In genomic region chr14:120313466-120313865, GRCm38 (mm10) we compare ENCODE assay signal across 13 mouse cellular contexts. TPM values are rescaled to one million over a fixed set of nuclear protein-coding genes. Genes with fewer than 3 reads are reported as not detected.
DNase-seq lines count a peak whose midpoint lies in the region; ATAC-seq and TF ChIP-seq lines count a peak whose summit lies in the region.
"Had no signal": no experiment of that assay in that cellular context is flagged by ENCODE, and none has a peak within 500 bp of the region (broad histone marks: within the 10 kb centered on the region; RNA-seq: fewer than 3 reads in every experiment).

No protein-coding gene starts in this region.

- no peaks in the 10 kb centered on the region for H3K27me3 ChIP-seq in liver, embryonic 11.5 days (replicated peaks; ENCODE audit: control insufficient read depth, insufficient read depth, low read length)
- no peaks in the 10 kb centered on the region for H3K27me3 ChIP-seq in liver, postnatal 0 days (ENCODE audit: insufficient read depth, low read length)
- H3K27me3 ChIP-seq in intestine, embryonic 16.5 days (replicated peaks; ENCODE audit: control insufficient read depth, insufficient read depth, low read length) = no peaks in the 10 kb centered on the region
- H3K27me3 ChIP-seq in forebrain, embryonic 16.5 days (replicated peaks; ENCODE audit: control insufficient read depth, insufficient read depth, low read length) = no peaks in the 10 kb centered on the region

- WGBS in liver, embryonic 11.5 days = 87% methylated on average over 8 of the region's 8 CpGs
- 72% methylated on average over 8 of the region's 8 CpGs for WGBS in liver, postnatal 0 days (ENCODE audit: insufficient replicate concordance)
- whole genome bisulfite sequencing in intestine, embryonic 16.5 days = 68% methylated on average over 8 of the region's 8 CpGs
- 92% methylated on average over 8 of the region's 8 CpGs for WGBS in forebrain, embryonic 16.5 days

- TF ChIP-seq CTCF in liver, postnatal 0 days (IDR thresholded peaks at IDR 0.05; ENCODE audit: low read depth) = no peak

- H3K27ac ChIP-seq in liver, embryonic 11.5 days (ENCODE audit: low read depth, low read length) = no peak overlapping the region
- no peak overlapping the region for H3K27ac ChIP-seq in liver, postnatal 0 days (ENCODE audit: low read depth)
- H3K27ac ChIP-seq in intestine, embryonic 16.5 days (ENCODE audit: low read length) = peak overlapping the region; percentile 81
- no peak overlapping the region for H3K27ac ChIP-seq in forebrain, embryonic 16.5 days (ENCODE audit: low read length)
- H3K27ac ChIP-seq: hindbrain, postnatal 0 days had no signal

- no peaks in the 10 kb centered on the region for H3K9me3 ChIP-seq in liver, embryonic 11.5 days (ENCODE audit: control insufficient read depth, low read length)
- H3K9me3 ChIP-seq in liver, postnatal 0 days (ENCODE audit: low read length) = no peaks in the 10 kb centered on the region
- H3K9me3 ChIP-seq in intestine, embryonic 16.5 days (ENCODE audit: control insufficient read depth, low read length) = no peaks in the 10 kb centered on the region
- H3K9me3 ChIP-seq in forebrain, embryonic 16.5 days (ENCODE audit: control insufficient read depth, low read length) = no peaks in the 10 kb centered on the region

- peaks cover 18% of the 10 kb centered on the region for H3K4me1 ChIP-seq in liver, embryonic 11.5 days (replicated peaks; ENCODE audit: control insufficient read depth, insufficient read depth, low read length)
- H3K4me1 ChIP-seq in liver, postnatal 0 days (ENCODE audit: insufficient read depth) = peaks cover 19% of the 10 kb centered on the region
- peaks cover 45% of the 10 kb centered on the region for H3K4me1 ChIP-seq in intestine, embryonic 16.5 days (ENCODE audit: control insufficient read depth, insufficient read depth, low read length)
- peaks cover 10% of the 10 kb centered on the region for H3K4me1 ChIP-seq in forebrain, embryonic 16.5 days (replicated peaks; ENCODE audit: control insufficient read depth, insufficient read depth, low read length)

- no peaks in the 10 kb centered on the region for H3K36me3 ChIP-seq in liver, embryonic 11.5 days (ENCODE audit: control insufficient read depth, insufficient read depth, low read length)
- no peaks in the 10 kb centered on the region for H3K36me3 ChIP-seq in liver, postnatal 0 days (replicated peaks; ENCODE audit: insufficient read depth, low read length)
- no peaks in the 10 kb centered on the region; the same call in 1 of the 2 replicates for H3K36me3 ChIP-seq in intestine, embryonic 16.5 days (ENCODE audit: control insufficient read depth, insufficient read depth, low read length)
- no peaks in the 10 kb centered on the region for H3K36me3 ChIP-seq in forebrain, embryonic 16.5 days (ENCODE audit: control insufficient read depth, insufficient read depth)

- H3K9ac ChIP-seq in liver, embryonic 11.5 days (ENCODE audit: low read depth, low read length) = no peak overlapping the region
- no peak overlapping the region for H3K9ac ChIP-seq in liver, postnatal 0 days (replicated peaks)
- H3K9ac ChIP-seq in intestine, embryonic 16.5 days (ENCODE audit: low read depth, low read length) = peak overlapping the region; percentile 41
- H3K9ac ChIP-seq in forebrain, embryonic 16.5 days (replicated peaks; ENCODE audit: low read depth, low read length) = no peak overlapping the region

- ATAC-seq in liver, embryonic 11.5 days (replicated peaks; ENCODE audit: low FRiP score) = 0 out of 2 replicates have a peak, but pooled peaks have one; percentile 6
- no peak for ATAC-seq in liver, postnatal 0 days
- ATAC-seq in intestine, embryonic 16.5 days = peak; percentile 64
- no peak for ATAC-seq in forebrain, embryonic 16.5 days
- ATAC-seq: hindbrain, postnatal 0 days had no signal

- no peak for TF ChIP-seq EP300 in liver, postnatal 0 days (IDR thresholded peaks at IDR 0.05; ENCODE audit: low read depth)

- DNase-seq in liver, embryonic 11.5 days (ENCODE audit: low spot score) = no peak
- DNase-seq in liver, postnatal 0 days = no peak
- DNase-seq in CD4-positive, CD25-positive, alpha-beta regulatory T cell, adult 2 months (ENCODE audit: low read depth, low spot score) = peak; percentile 52
- DNase-seq in T-cell, adult 2 months (ENCODE audit: low spot score) = peak; percentile 31
- DNase-seq in frontal cortex, postnatal 14 days (ENCODE audit: low spot score in 2 of 2) = no peak
- DNase-seq in cerebellum, adult 9-10 months = no peak
- DNase-seq: adrenal gland, postnatal 14 days; kidney, postnatal 4 days; liver; right cerebral cortex, postnatal 14 days had no signal

- H3K4me2 ChIP-seq in liver, embryonic 11.5 days = no peak overlapping the region
- no peak overlapping the region for H3K4me2 ChIP-seq in liver, postnatal 0 days (ENCODE audit: low read depth, low read length)
- peak overlapping the region; percentile 42 for H3K4me2 ChIP-seq in intestine, embryonic 16.5 days (ENCODE audit: low read depth, low read length)
- H3K4me2 ChIP-seq in forebrain, embryonic 16.5 days (ENCODE audit: low read length) = no peak overlapping the region

- no peak overlapping the region for H3K4me3 ChIP-seq in liver, embryonic 11.5 days (ENCODE audit: low read depth, low read length)
- H3K4me3 ChIP-seq in liver, postnatal 0 days (ENCODE audit: low read depth, low read length) = no peak overlapping the region
- H3K4me3 ChIP-seq in intestine, embryonic 16.5 days (ENCODE audit: low read length) = no peak overlapping the region; the same call in 1 of the 2 replicates
- no peak overlapping the region for H3K4me3 ChIP-seq in forebrain, embryonic 16.5 days (replicated peaks; ENCODE audit: low read length)

RNA-seq across cellular contexts. Expression of gene Mbnl2, which starts 38.0 kb away (rescaled TPM):
- polyA plus RNA-seq in liver, embryonic 11.5 days (2014; fragmentation: Nextera tagmentation; extraction: Ambion mirVana) = 38.2 and 40.0 TPM in 2 replicates
- 16.0 and 16.9 TPM in 2 replicates for polyA plus RNA-seq in liver, postnatal 0 days (2015; fragmentation: Nextera tagmentation; extraction: Ambion mirVana)
- 114 and 127 TPM in 2 replicates for polyA plus RNA-seq in intestine, embryonic 16.5 days (2015; fragmentation: Nextera tagmentation; extraction: Ambion mirVana)
- 23.1 and 26.8 TPM in 2 replicates for polyA plus RNA-seq in forebrain, embryonic 16.5 days (2015; fragmentation: Nextera tagmentation; extraction: Ambion mirVana)

Comparison
In these comparisons a context has a peak if more than half of its experiments do, and no peak if none do; other contexts are left out.
1. ATAC-seq: peak in liver, embryonic 11.5 days (single experiment) and intestine, embryonic 16.5 days (single experiment); none in liver, postnatal 0 days (single experiment) and forebrain, embryonic 16.5 days (single experiment).
2. DNase-seq: peak in CD4-positive, CD25-positive, alpha-beta regulatory T cell, adult 2 months (single experiment) and T-cell, adult 2 months (single experiment); none in liver, embryonic 11.5 days (single experiment), liver, postnatal 0 days (single experiment), frontal cortex, postnatal 14 days (0 of 2) and cerebellum, adult 9-10 months (single experiment).